Mouse (Mus musculus) left cerebral cortex, postnatal 4 days (tissue): ENCODE data around the gene Acap2. TPM values are rescaled to one million over a fixed set of nuclear protein-coding genes. Genes with fewer than 3 reads are reported as not detected.

ENCODE experiments used
- DNase-seq: peaks from one replicate; pipeline ENCODE4 v3.0.0-alpha.2; 2022
- intact Hi-C: fragments of 180-260 bp; cut with DNase I; formaldehyde crosslinking; loops from one replicate; pipeline ENCODE4 v1.15.1; 2025
- total RNA-seq, 2 experiments: library from RNA; stranded (reverse); gene quantifications; 2 replicates each; pipeline ENCODE4 v1.2.3; 2021

The Acap2 gene
- total RNA-seq: 10 to 100 TPM; 55.7 to 55.8 TPM

- peak; percentile 97 for DNase-seq
- intact Hi-C loops: no loop called here
Measured at GRCm38 (mm10) chr16:31200790-31201567, at the start of gene Acap2. TSS of gene Acap2 (minus strand) at chr16:31201245.

GRCm38 (mm10) chr16:31249401-31249800, 48.4 kb upstream of the Acap2 start:
- intact Hi-C loops: no loop called here
- DNase-seq: no peak

GRCm38 (mm10) chr16:31248717-31249116, 47.7 kb upstream of the Acap2 start:
- DNase-seq: no peak
- intact Hi-C loops: no loop called here

- no peak for DNase-seq
- intact Hi-C loops: no loop called here
Measured at GRCm38 (mm10) chr16:31247442-31247841, 46.4 kb upstream of the Acap2 start.

GRCm38 (mm10) chr16:31244053-31244452, 43.0 kb upstream of the Acap2 start:
- intact Hi-C loops: no loop called here
- no peak for DNase-seq

GRCm38 (mm10) chr16:31241433-31241832, 40.4 kb upstream of the Acap2 start:
- intact Hi-C loops: no loop called here
- DNase-seq: no peak

GRCm38 (mm10) chr16:31240569-31240968, 39.5 kb upstream of the Acap2 start:
- no peak for DNase-seq
- intact Hi-C loops: no loop called here

GRCm38 (mm10) chr16:31238281-31238680, 37.2 kb upstream of the Acap2 start:
- intact Hi-C loops: no loop called here
- DNase-seq: no peak

GRCm38 (mm10) chr16:31235457-31236310, 34.6 kb upstream of the Acap2 start:
- DNase-seq: peak; percentile 22

GRCm38 (mm10) chr16:31234808-31235456, 33.9 kb upstream of the Acap2 start:
- intact Hi-C loops: no loop called here
- DNase-seq: no peak

More at GRCm38 (mm10) chr16:31235457-31236310, 34.6 kb upstream of the Acap2 start:
- intact Hi-C loops: no loop called here

GRCm38 (mm10) chr16:31234356-31234755, 33.3 kb upstream of the Acap2 start:
- intact Hi-C loops: no loop called here
- no peak for DNase-seq

- intact Hi-C loops: no loop called here
- peak; percentile 8 for DNase-seq
Measured at GRCm38 (mm10) chr16:31233541-31234339, 32.7 kb upstream of the Acap2 start.

GRCm38 (mm10) chr16:31233167-31233498, 32.1 kb upstream of the Acap2 start:
- DNase-seq: no peak
- intact Hi-C loops: no loop called here

- DNase-seq: no peak
- intact Hi-C loops: no loop called here
Measured at GRCm38 (mm10) chr16:31232491-31233166, 31.6 kb upstream of the Acap2 start.

GRCm38 (mm10) chr16:31231591-31231990, 30.5 kb upstream of the Acap2 start:
- DNase-seq: no peak
- intact Hi-C loops: no loop called here

GRCm38 (mm10) chr16:31227746-31228145, 26.7 kb upstream of the Acap2 start:
- intact Hi-C loops: no loop called here
- DNase-seq: no peak

- intact Hi-C loops: no loop called here
- DNase-seq: no peak
Measured at GRCm38 (mm10) chr16:31215271-31215670, 14.2 kb upstream of the Acap2 start.

GRCm38 (mm10) chr16:31213463-31213862, 12.4 kb upstream of the Acap2 start:
- intact Hi-C loops: no loop called here
- DNase-seq: no peak

- intact Hi-C loops: no loop called here
- DNase-seq: no peak
Measured at GRCm38 (mm10) chr16:31211503-31211902, 10.5 kb upstream of the Acap2 start.

GRCm38 (mm10) chr16:31210453-31210852, 9.4 kb upstream of the Acap2 start:
- intact Hi-C loops: no loop called here
- DNase-seq: no peak
